Mouse (Mus musculus): Measurements from ENCODE around the gene Eid2b. TPM values are rescaled to one million over a fixed set of nuclear protein-coding genes. Genes with fewer than 3 reads are reported as not detected.

Gene Eid2b
- polyA plus RNA-seq, 1 experiment from 2014 or later = 11.9 TPM

DNA sequence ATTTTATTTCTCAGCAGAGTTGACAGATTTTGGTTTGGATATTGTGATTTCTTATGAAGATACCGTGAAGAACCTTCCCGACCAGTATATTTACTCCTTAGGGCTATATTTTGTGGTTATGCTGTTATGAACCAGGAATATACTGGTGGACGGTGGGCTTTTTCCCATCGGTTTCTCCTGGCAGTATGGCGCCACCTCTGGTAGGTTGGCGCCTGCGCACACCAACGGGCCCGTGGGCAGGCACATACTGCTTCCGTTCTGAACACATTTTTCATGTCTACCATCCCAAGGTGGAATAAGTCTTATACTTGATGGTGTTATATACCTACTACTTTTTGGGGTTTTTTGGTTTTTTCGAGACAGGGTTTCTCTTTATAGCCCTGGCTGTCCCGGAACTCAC lies 8.2 kb upstream of the Eid2b start:
- Histone ChIP-seq H3K4me1 (peaks cover 15% of the 10 kb centered on the region), H3K27ac (replicated peaks) (no peak overlapping the region), H3K9me3 (replicated peaks) (peaks cover 18% of the 10 kb centered on the region), H3K36me3 (peaks cover 48% of the 10 kb centered on the region), H3K27me3 (ENCODE audit: low read depth, poor library complexity, severe bottlenecking) (no peaks in the 10 kb centered on the region), H3K4me3 (peak overlapping the region; percentile 88; the same call in 1 of the 2 replicates)
- peak; percentile 24 for DNase-seq (ENCODE audit: low spot score)
- WGBS = 92% methylated on average over 12 of the region's 12 CpGs

GRCm38 (mm10) chr7:28271761-28272160 lies 5.8 kb upstream of the Eid2b start:
- no peak for DNase-seq (ENCODE audit: low spot score)
- WGBS = 71% methylated on average over 3 of the region's 3 CpGs
- H3K36me3 ChIP-seq = peaks cover 48% of the 10 kb centered on the region

DNA sequence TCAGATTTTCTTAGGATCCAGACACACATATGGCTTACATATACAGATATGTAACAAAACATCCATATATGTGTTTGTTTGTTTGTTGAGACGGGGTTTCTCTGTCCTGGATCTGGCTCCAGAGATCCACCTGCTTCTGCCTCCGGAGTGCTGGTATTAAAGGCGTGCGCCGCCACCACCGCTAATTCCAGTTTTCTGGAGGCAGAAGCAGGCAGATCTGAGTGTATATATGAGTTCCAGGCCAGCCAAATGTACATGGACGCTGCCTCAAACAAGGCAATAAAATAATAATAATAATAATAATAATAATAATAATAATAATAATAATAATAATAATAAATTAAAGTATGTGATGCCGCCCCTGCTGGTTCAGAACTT lies 313 bp upstream of the Eid2b start:
- WGBS = 62% methylated on average over 8 of the region's 8 CpGs
- no peak for DNase-seq (ENCODE audit: low spot score)
- Histone ChIP-seq H3K4me1 (peaks cover 8% of the 10 kb centered on the region), H3K27me3 (ENCODE audit: low read depth, poor library complexity, severe bottlenecking) (no peaks in the 10 kb centered on the region), H3K36me3 (peaks cover 16% of the 10 kb centered on the region), H3K9me3 (replicated peaks) (no peaks in the 10 kb centered on the region), H3K4me3 (peak overlapping the region; percentile 68; the same call in 1 of the 2 replicates), H3K27ac (replicated peaks) (no peak overlapping the region)

More at GRCm38 (mm10) chr7:28271761-28272160, 5.8 kb upstream of the Eid2b start:
- Histone ChIP-seq H3K9me3 (replicated peaks) (peaks cover 18% of the 10 kb centered on the region), H3K27ac (replicated peaks) (no peak overlapping the region), H3K27me3 (ENCODE audit: low read depth, poor library complexity, severe bottlenecking) (no peaks in the 10 kb centered on the region), H3K4me1 (peaks cover 15% of the 10 kb centered on the region), H3K4me3 (no peak overlapping the region)

GRCm38 (mm10) chr7:28278279-28278652 lies 727 bp downstream of the Eid2b start:
- Histone ChIP-seq H3K4me1 (peaks cover 8% of the 10 kb centered on the region), H3K27ac (replicated peaks) (peak overlapping the region; percentile 92)
- 84% methylated on average over 7 of the region's 7 CpGs for WGBS

DNA sequence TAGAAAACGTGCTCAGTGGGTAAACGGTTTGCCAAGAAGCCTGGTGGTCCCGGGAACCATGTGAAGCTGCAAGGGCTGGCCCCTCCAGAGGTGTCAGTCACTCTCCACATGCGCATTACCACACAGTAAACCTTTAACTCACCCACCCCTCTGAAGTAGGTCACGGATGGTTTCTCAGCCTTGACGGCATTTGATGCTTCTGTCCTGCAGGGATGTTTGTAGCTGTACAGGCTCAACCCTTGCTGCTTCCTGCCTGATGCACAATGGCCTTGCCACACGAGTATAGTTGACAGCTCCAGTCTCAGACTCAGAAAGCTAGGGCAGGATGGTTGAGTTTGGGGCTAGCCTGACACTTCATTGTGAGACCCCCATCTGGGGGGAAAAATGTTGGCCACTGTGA lies 3.1 kb downstream of the Eid2b start:
- Histone ChIP-seq H3K27ac (replicated peaks) (no peak overlapping the region), H3K4me1 (peaks cover 8% of the 10 kb centered on the region), H3K27me3 (ENCODE audit: low read depth, poor library complexity, severe bottlenecking) (no peaks in the 10 kb centered on the region), H3K9me3 (replicated peaks) (no peaks in the 10 kb centered on the region; the same call in 1 of the 2 replicates), H3K4me3 (no peak overlapping the region), H3K36me3 (no peaks in the 10 kb centered on the region)
- no peak for DNase-seq (ENCODE audit: low spot score)
- WGBS = 74% methylated on average over 7 of the region's 7 CpGs

More at GRCm38 (mm10) chr7:28278279-28278652, 727 bp downstream of the Eid2b start:
- Histone ChIP-seq H3K4me3 (peak overlapping the region; percentile 68), H3K27me3 (ENCODE audit: low read depth, poor library complexity, severe bottlenecking) (no peaks in the 10 kb centered on the region), H3K36me3 (peaks cover 6% of the 10 kb centered on the region), H3K9me3 (replicated peaks) (no peaks in the 10 kb centered on the region; the same call in 1 of the 2 replicates)
- no peak for DNase-seq (ENCODE audit: low spot score)

DNA sequence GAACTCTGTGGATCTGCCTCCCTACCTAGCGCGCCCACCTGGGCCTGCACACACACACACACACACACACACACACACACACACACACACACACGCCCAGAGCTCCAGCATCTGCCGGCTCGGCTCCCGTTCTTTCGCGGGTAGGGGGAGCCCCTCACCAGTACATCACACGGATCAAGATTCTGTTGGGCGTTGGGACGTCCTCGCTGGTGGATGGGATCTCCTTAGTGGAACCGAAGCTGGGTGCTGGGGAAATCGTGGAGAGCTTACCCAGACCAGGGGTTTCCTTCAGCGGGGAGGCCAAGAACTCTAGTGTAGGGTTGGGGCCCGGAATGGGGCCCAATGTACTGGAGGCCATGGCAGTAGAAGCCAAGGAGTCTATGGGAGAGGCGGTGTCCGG lies 12.6 kb downstream of the Eid2b start:
- peaks cover 74% of the 10 kb centered on the region for H3K27me3 ChIP-seq (ENCODE audit: low read depth, poor library complexity, severe bottlenecking)
- peak; percentile 53 for DNase-seq (ENCODE audit: low spot score)
- H3K27ac ChIP-seq (replicated peaks) = peak overlapping the region; percentile 75
- H3K9me3 ChIP-seq (replicated peaks) = no peaks in the 10 kb centered on the region
- WGBS = 1% methylated on average over 18 of the region's 18 CpGs
- H3K36me3 ChIP-seq = peaks cover 15% of the 10 kb centered on the region; the same call in 1 of the 2 replicates
- peaks cover 42% of the 10 kb centered on the region for H3K4me1 ChIP-seq
- peak overlapping the region; percentile 48 for H3K4me3 ChIP-seq

DNA sequence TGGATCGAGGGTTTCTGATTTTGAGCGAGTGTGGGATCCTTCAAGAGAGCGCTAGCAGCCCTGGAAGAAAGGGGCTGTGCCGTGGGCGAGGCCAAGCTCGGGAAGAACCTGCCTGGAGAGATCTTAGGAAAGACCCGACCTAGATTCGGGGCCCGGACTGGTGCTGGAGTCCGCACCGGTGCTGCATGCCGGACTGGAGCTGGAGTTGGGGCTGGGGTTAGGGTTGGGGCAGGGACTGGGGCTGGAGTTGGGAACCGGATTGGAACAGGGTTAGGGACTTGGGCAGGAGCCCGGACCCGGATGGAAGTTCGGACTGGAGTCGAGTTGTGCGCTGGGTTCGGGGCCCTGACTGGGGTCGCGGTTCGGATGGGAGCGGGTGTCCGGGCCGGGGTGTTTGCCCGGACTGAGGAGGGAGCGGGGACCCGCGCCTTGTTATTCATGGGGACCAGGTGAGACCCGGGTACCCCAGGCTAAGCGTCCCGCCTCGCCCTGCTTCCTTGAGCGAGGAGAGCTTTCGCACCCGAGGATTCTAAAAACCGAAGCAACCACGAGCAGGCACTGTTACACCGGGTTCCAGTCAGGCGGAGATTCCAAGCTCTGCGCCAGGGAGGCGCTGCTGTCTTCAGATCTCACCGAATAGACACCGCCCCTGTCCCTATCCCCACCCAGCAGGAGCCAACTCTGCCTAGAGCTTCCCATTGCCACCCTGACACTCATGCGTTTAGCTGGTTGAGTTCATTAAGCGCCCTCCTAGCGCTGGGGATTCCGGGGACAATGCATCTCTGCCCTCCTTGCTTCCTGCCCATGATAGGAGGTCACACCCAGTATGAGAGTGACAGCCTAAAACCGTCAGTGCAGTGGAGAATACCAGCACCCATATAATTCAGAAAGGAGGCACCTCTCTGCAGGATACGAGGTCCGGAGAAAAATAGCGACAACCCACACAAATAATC lies 13.4 kb downstream of the Eid2b start, which contains the start of gene Selenov:
Gene Selenov, minus strand, starts transcription at position 549 of the 953 bp plus-strand sequence.
- Histone ChIP-seq H3K9me3 (replicated peaks) (no peaks in the 10 kb centered on the region), H3K4me3 (peak within 1 kb of the TSS; percentile 48), H3K27ac (replicated peaks) (peak within 1 kb of the TSS; percentile 75), H3K4me1 (peaks cover 45% of the 10 kb centered on the region), H3K27me3 (ENCODE audit: low read depth, poor library complexity, severe bottlenecking) (peaks cover 81% of the 10 kb centered on the region), H3K36me3 (peaks cover 15% of the 10 kb centered on the region; the same call in 1 of the 2 replicates)
- WGBS = 1% methylated on average over 52 of the region's 52 CpGs
- DNase-seq (ENCODE audit: low spot score) = peak; percentile 59

- Histone ChIP-seq H3K4me1 (peaks cover 53% of the 10 kb centered on the region), H3K27ac (replicated peaks) (peak overlapping the region; percentile 75), H3K36me3 (peaks cover 37% of the 10 kb centered on the region), H3K4me3 (peak overlapping the region; percentile 63), H3K27me3 (ENCODE audit: low read depth, poor library complexity, severe bottlenecking) (peaks cover 100% of the 10 kb centered on the region), H3K9me3 (replicated peaks) (no peaks in the 10 kb centered on the region)
- 4% methylated on average over 63 of the region's 63 CpGs for WGBS
- DNase-seq (ENCODE audit: low spot score) = peak; percentile 82
These were observed 16.9 kb downstream of the Eid2b start for GRCm38 (mm10) chr7:28294481-28294880.

- Histone ChIP-seq H3K4me1 (peaks cover 73% of the 10 kb centered on the region), H3K27me3 (ENCODE audit: low read depth, poor library complexity, severe bottlenecking) (peaks cover 84% of the 10 kb centered on the region), H3K27ac (replicated peaks) (peak overlapping the region; percentile 93), H3K36me3 (peaks cover 29% of the 10 kb centered on the region), H3K9me3 (replicated peaks) (no peaks in the 10 kb centered on the region), H3K4me3 (peak overlapping the region; percentile 63)
- 22% methylated on average over 41 of the region's 43 CpGs for WGBS
- DNase-seq (ENCODE audit: low spot score) = peak; percentile 63
These were observed 21.5 kb downstream of the Eid2b start for GRCm38 (mm10) chr7:28298837-28299625.

GRCm38 (mm10) chr7:28301616-28302433 lies 24.3 kb downstream of the Eid2b start, which contains the start of gene Dll3:
TSS of gene Dll3 (minus strand) at chr7:28302238.
- WGBS = under 1% methylated on average over 30 of the region's 30 CpGs
- Histone ChIP-seq H3K36me3 (peaks cover 47% of the 10 kb centered on the region), H3K4me1 (peaks cover 70% of the 10 kb centered on the region), H3K27me3 (ENCODE audit: low read depth, poor library complexity, severe bottlenecking) (peaks cover 56% of the 10 kb centered on the region), H3K27ac (replicated peaks) (peak within 1 kb of the TSS; percentile 93), H3K4me3 (peak within 1 kb of the TSS; percentile 63), H3K9me3 (replicated peaks) (no peaks in the 10 kb centered on the region)
- peak; percentile 85 for DNase-seq (ENCODE audit: low spot score)

DNA sequence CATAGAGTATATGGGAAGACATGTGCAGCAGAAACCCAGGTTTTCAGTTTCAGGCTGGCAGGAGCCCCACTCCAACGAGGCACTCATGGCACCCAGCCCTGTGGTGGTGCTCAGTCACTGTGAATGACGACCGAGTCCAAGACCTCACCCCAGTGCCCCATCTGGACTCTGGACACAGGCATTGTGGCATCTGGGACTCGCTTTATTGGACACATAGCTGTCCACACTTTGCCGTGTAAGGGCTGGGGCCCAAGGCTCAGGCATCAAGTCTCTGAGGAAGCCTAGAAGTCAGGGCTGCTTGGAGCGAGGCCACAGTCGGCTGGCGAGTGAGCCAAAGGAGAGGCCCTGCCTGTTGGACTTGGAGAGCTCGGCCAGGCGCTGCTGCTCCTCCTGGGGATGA lies 28.1 kb downstream of the Eid2b start:
- H3K27me3 ChIP-seq (ENCODE audit: low read depth, poor library complexity, severe bottlenecking) = peaks cover 18% of the 10 kb centered on the region
- DNase-seq (ENCODE audit: low spot score) = no peak
- no peak overlapping the region for H3K27ac ChIP-seq (replicated peaks)
- H3K36me3 ChIP-seq = peaks cover 67% of the 10 kb centered on the region
- H3K4me1 ChIP-seq = peaks cover 84% of the 10 kb centered on the region
- 92% methylated on average over 10 of the region's 10 CpGs for WGBS
- H3K9me3 ChIP-seq (replicated peaks) = no peaks in the 10 kb centered on the region
- no peak overlapping the region for H3K4me3 ChIP-seq

DNA sequence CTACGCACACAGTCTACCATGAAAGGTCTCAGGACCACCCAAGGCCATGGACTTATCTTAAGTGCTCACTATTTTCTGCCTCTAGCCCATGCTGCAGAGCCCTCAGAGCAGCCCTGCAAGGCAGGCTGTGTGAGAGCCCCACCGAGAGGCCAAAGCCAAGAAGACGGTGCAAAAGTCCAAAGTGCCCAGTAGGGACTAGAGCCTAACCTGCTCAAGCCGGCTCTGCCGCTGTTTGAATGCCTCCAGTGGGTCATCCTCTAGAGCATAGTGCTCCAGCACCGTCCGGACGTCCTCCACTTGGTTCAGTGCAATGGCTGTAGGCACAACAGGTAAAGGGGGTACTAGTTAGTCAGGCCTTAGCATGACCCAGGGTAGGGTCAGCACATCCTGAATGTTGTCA lies 28.7 kb downstream of the Eid2b start:
- no peaks in the 10 kb centered on the region for H3K9me3 ChIP-seq (replicated peaks)
- H3K27me3 ChIP-seq (ENCODE audit: low read depth, poor library complexity, severe bottlenecking) = peaks cover 12% of the 10 kb centered on the region
- WGBS = 94% methylated on average over 8 of the region's 8 CpGs
- H3K36me3 ChIP-seq = peaks cover 67% of the 10 kb centered on the region
- no peak overlapping the region for H3K4me3 ChIP-seq
- H3K27ac ChIP-seq (replicated peaks) = no peak overlapping the region
- no peak for DNase-seq (ENCODE audit: low spot score)
- H3K4me1 ChIP-seq = peaks cover 84% of the 10 kb centered on the region
